Mouse (Mus musculus) left cerebral cortex, adult 8-10 months (tissue): Measurements from ENCODE around the gene Grb7. TPM values are rescaled to one million over a fixed set of nuclear protein-coding genes. Genes with fewer than 3 reads are reported as not detected.

Source experiments
- DNase-seq, 2 experiments: peaks; one replicate each; pipeline ENCODE4 v3.0.0; 2022; ENCODE audit warnings: low spot score in 2 of 2
- total RNA-seq, 4 experiments: library from RNA; stranded (reverse); gene quantifications; 2 replicates each; pipeline ENCODE4 v1.2.4; 2022

Gene Grb7
- 1 to 10 TPM; 3.6 to 5.1 (median 4.7) TPM for total RNA-seq

GRCm38 (mm10) chr11:98446213-98446561 is at the start of gene Grb7:
Gene Grb7, plus strand, starts transcription at chr11:98446394.
- no peak for DNase-seq

GRCm38 (mm10) chr11:98397946-98398345 is 48.2 kb upstream of the Grb7 start:
- DNase-seq: no peak

DNA sequence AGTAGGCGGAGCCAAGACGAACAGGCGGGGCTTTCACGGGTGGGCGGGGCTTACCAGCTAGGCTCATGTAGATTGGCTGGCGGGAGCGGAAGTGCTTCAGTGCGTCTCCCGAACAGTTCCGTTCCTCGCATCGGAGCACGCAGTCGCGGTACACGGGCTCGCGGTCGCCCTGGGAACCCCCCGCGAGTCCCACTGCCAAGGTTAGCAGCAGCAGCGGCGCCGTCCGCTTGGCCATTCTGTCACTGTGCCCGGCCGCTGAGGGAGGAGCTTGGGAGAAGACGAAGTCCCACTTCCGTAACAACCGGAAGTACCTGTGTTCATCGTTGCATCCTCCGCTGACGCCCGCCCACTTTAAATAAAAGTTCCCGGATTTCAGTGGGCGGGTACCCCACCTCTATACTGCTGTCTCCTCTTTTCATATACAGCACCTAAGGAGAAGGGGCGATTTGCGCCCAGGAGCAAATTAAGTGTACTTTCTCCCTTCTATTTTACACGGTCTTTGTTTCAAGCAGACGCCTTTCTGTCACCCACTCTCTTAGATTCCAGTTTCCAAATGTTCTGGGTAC is 46.0 kb upstream of the Grb7 start, which contains the start of gene Pgap3:
Gene Pgap3 (minus strand): TSS at position 330 of the 566 bp plus-strand sequence.
- peak; percentile 82 to 91 for DNase-seq

- DNase-seq: no peak
Measured at GRCm38 (mm10) chr11:98400816-98401215, 45.4 kb upstream of the Grb7 start.

DNA sequence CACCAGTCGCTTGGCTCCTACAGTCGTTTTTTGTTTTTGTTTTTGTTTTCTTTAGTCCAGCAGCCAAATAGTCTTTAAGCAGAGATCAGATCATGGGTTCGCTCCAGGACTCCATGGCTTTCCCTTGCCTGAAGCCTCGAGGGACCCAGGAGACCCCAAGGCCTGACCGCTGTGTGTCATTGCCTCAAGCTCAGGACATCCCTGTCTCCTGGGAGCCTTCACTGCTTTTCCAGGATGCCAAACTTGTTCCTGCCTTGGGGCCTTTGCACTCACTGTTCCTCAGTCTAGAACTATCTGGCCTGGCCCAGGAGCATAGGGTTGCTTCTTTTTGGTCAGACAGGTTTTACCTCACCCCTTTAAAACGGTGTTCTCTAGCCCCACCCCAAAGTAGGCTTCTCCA is 39.6 kb upstream of the Grb7 start:
- DNase-seq: no peak

- DNase-seq: no peak
Measured at GRCm38 (mm10) chr11:98408872-98409271, 37.3 kb upstream of the Grb7 start.

GRCm38 (mm10) chr11:98409341-98409822 is 36.8 kb upstream of the Grb7 start:
- DNase-seq: no peak

GRCm38 (mm10) chr11:98412273-98412796 is 33.9 kb upstream of the Grb7 start, which contains the start of gene Erbb2:
Gene Erbb2, plus strand, starts transcription at chr11:98412470.
- no peak for DNase-seq

GRCm38 (mm10) chr11:98412797-98413301 is 33.3 kb upstream of the Grb7 start:
- no peak for DNase-seq

DNA sequence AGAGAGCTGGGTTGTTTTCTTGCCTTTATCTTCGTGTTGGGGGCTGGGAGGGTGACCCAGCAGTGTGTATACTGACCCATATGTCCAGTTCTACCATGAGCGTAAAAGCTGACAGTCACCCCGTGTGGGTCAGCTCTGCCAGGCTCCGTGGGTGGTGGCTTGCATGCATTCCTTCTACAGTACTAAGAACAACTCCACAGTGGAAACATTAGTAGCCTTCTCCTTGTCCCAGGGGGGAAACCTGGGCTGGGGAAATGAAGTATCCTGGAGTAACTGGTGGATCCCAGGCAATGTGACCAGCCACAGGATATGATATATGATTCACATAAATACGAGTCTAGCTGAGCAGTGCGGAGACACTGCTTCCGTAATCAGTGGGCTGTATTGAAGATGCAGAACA is 32.5 kb upstream of the Grb7 start:
- DNase-seq: no peak

DNA sequence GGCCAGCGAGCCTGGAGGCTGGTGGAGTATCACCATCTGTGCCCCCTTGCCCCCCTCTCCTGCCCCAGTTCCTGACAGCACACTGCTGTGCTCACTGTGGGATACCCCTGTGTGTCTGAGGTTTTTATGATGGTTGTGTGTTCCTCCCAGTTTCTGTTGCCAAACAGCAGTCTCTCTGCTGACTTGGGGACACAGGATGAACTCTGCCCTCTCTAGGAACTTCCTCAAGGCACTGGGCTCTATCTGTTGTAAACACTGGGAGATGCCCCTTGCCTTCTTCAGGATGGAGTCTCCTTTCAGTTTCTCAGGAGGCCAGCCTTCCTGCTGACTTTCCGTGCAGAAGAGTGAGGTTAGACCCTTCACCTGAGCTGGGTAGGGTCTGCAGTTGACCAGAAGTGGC is 32.0 kb upstream of the Grb7 start:
- no peak for DNase-seq

- no peak for DNase-seq
Measured at GRCm38 (mm10) chr11:98417074-98417473, 29.1 kb upstream of the Grb7 start.

GRCm38 (mm10) chr11:98418273-98418672 is 27.9 kb upstream of the Grb7 start:
- no peak for DNase-seq

DNA sequence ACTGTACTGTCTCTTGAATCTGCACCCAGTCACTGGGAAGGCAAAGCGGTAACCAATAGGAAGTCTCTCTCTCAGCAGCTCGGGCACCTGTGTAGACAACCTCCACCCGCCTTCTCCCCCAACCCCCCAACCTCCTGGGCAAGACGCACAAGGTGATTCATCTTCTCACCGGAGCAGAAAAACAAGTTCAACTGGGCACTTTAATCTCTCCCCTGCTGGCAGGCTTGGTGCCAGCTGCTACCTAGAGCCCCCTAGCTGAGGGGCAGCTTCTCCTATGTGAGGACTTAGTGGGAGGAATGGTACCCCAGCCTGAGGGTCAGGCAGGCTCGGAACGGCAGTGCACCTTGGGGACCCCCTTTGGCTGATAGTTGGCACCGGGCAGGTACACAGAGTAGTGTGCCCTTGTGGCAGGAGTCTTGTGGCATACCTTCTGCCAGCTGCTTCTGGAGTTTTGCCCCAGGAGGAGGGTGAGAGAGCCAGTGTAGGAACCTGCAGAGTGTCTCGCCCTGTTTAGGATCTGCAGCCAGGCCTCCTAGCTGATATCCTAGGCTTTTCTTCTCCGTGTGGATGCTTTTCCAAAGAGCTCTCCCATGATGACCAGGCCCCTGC is 27.2 kb upstream of the Grb7 start:
- DNase-seq: no peak

GRCm38 (mm10) chr11:98426592-98426991 is 19.6 kb upstream of the Grb7 start:
- DNase-seq: no peak

- DNase-seq: no peak
Measured at GRCm38 (mm10) chr11:98428436-98428835, 17.8 kb upstream of the Grb7 start.

- DNase-seq: no peak
Measured at GRCm38 (mm10) chr11:98431743-98432502, 14.3 kb upstream of the Grb7 start.

- no peak for DNase-seq
Measured at GRCm38 (mm10) chr11:98435723-98436122, 10.5 kb upstream of the Grb7 start.

- no peak for DNase-seq
Measured at GRCm38 (mm10) chr11:98437441-98437840, 8.8 kb upstream of the Grb7 start.

DNA sequence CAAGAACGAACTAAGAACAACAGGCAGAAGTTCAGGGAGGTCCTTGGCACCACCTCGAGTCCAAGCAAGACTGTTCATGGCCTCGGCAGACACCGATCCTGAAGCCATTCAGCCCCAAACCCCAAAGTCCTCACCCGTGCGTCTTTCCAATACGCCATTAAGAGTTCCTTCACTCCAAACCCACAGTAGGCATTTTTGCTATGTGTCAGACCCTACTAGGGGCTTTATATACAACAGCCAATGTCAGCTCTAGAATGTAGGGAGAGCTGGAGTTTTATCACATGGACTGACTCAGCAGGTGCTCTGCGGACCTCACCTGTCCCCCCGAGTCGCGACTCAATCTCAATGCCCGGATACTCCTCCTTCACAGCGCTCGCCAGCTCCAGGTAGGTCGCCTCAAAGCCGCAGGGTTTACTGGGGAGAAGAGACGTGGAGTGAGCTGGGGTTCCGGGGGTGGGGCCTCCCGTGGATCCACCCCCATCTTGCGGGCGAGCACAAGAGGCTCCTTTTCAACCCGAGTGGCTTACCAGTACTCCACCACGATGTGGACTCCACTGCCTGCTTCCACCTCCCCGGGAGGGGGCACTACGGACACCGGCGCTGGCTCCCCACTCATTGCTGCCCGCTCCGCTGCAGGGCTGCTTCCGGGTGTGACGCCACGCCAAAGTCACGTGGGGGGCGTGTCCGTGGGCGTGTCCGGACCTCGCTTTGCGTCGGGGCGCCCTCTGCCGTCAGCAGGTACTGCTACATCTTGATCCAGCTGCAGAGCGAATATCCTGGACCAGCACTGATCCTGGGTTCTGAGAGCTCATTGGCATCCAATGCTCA is 7.6 kb upstream of the Grb7 start, which contains the start of gene Mien1:
Gene Mien1 (minus strand): TSS at position 661 of the 828 bp plus-strand sequence.
- peak; percentile 92 to 93 for DNase-seq

GRCm38 (mm10) chr11:98443688-98444087 is 2.5 kb upstream of the Grb7 start:
- no peak for DNase-seq
